Mouse (Mus musculus) kidney, embryonic 15.5 days (tissue): ENCODE results near the gene Slc37a1. TPM values are rescaled to one million over a fixed set of nuclear protein-coding genes. Genes with fewer than 3 reads are reported as not detected.

Source experiments
- ATAC-seq: fragments of 200-750 bp; cut with Nextera tagmentation; replicated peaks from 2 replicates; pipeline ENCODE4 v1.8.0; 2017; ENCODE audit warnings: moderate TSS enrichment; ENCODE audit not compliant: low FRiP score
- H3K27ac ChIP-seq: fragments of 300-500 bp; sonication (generic); 2 replicates; pipeline ENCODE4 v1.5.1; 2015; ENCODE audit warnings: mild to moderate bottlenecking, inconsistent platforms
- H3K27me3 ChIP-seq: fragments of 300-500 bp; sonication (generic); 2 replicates; pipeline ENCODE4 v1.6.1; 2015; ENCODE audit warnings: inconsistent platforms
- H3K36me3 ChIP-seq: fragments of 300-500 bp; sonication (generic); 2 replicates; pipeline ENCODE4 v1.6.1; 2015; ENCODE audit warnings: inconsistent platforms
- H3K4me1 ChIP-seq: fragments of 300-500 bp; sonication (generic); 2 replicates; pipeline ENCODE4 v1.6.1; 2015; ENCODE audit warnings: inconsistent platforms
- H3K4me2 ChIP-seq: fragments of 300-500 bp; sonication (generic); 2 replicates; pipeline ENCODE4 v1.6.1; 2015; ENCODE audit warnings: moderate library complexity, mild to moderate bottlenecking, inconsistent platforms
- H3K4me3 ChIP-seq: fragments of 300-500 bp; sonication (generic); replicated peaks from 2 replicates; pipeline ENCODE4 v1.5.1; 2015; ENCODE audit warnings: mild to moderate bottlenecking, inconsistent platforms
- H3K9ac ChIP-seq: fragments of 300-500 bp; sonication (generic); 2 replicates; pipeline ENCODE4 v1.6.1; 2015; ENCODE audit warnings: mild to moderate bottlenecking, inconsistent platforms
- H3K9me3 ChIP-seq: fragments of 300-500 bp; sonication (generic); replicated peaks from 2 replicates; pipeline ENCODE4 v1.6.1; 2016; ENCODE audit warnings: inconsistent platforms
- WGBS: fragments of 180-500 bp; shearing (Covaris S2); methylation state at CpG from one replicate; pipeline ENCODE4 v1.1.7; 2015; ENCODE audit warnings: mixed read lengths; 5-methylcytosine and 5-hydroxymethylcytosine counted together
- polyA plus RNA-seq: library from polyadenylated mRNA; unstranded; fragments of >200 nt; fragmentation: Nextera tagmentation; extraction: Ambion mirVana; gene quantifications from 2 replicates; pipeline ENCODE4 v1.2.1, GENCODE M21; 2015

Slc37a1 gene
- polyA plus RNA-seq, 1 experiment from 2014 or later = 3.0 TPM

DNA sequence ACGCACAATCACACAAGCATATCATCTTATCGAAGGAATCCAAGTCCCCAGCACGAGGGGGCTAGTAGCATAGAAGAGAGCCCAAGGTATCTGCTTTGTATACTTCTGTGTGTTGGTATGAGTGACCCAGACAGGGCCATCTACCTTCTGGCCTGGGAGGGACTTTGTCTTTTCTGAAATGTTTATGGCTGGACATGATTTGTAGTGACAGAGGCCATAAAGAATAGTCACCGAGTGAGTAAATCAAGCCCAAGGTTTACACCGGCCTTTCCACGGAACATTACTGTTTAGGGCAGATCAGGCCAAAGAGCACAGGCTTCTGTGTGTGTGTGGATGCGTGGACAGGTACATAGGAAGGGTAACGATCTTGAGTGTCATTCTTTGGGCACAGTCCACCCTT lies 93.3 kb downstream of the Slc37a1 start:
- H3K36me3 ChIP-seq = no peaks in the 10 kb centered on the region
- H3K27ac ChIP-seq = no peak overlapping the region
- H3K27me3 ChIP-seq = peaks cover 34% of the 10 kb centered on the region
- WGBS = 22% methylated on average over 8 of the region's 8 CpGs
- no peak for ATAC-seq
- H3K9me3 ChIP-seq = no peaks in the 10 kb centered on the region
- H3K4me3 ChIP-seq = no peak overlapping the region
- no peak overlapping the region for H3K4me2 ChIP-seq
- no peak overlapping the region for H3K9ac ChIP-seq
- H3K4me1 ChIP-seq = peaks cover 31% of the 10 kb centered on the region

GRCm38 (mm10) chr17:31383320-31383719 lies 96.7 kb downstream of the Slc37a1 start:
- Histone ChIP-seq H3K27me3 (peaks cover 26% of the 10 kb centered on the region), H3K36me3 (no peaks in the 10 kb centered on the region), H3K27ac (no peak overlapping the region), H3K4me3 (no peak overlapping the region), H3K4me1 (peaks cover 58% of the 10 kb centered on the region), H3K9me3 (no peaks in the 10 kb centered on the region), H3K9ac (no peak overlapping the region), H3K4me2 (no peak overlapping the region)
- no peak for ATAC-seq
- WGBS = 67% methylated on average over 6 of the region's 6 CpGs

DNA sequence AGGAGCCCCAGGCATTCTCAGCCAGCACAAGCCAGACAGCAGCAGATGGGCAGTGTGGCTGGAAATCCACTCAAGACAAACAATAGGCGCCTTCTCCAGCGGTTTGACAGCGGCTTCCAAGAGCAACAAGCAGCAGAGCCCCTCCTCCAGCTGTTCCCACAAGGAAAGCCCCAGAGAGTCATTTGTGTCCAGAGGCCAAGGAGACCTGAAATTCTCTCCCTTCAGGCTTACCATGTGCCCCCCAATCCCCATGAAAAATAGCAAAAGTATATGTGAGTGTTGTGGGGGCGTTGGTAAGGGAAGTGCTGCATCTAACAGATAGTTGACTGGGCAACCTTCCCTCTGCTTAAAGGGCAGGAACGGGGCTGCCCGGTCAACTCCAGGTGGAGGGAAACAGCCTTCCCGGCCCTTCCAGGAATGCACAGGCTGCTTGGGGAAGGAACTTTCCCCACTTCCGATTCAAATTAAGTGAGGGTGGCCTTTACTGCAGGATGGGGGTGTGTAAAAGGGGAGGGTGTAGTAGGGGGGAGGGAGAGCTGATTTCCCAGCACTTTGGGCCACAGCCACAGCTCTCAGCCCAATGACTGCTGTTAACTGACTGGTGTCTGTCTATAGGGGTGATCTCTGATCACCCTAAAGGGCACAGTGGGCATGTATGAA lies 98.5 kb downstream of the Slc37a1 start:
- H3K4me3 ChIP-seq = no peak overlapping the region
- peak overlapping the region; percentile 96 for H3K4me2 ChIP-seq
- H3K27ac ChIP-seq = peak overlapping the region; percentile 80
- peaks cover 24% of the 10 kb centered on the region for H3K27me3 ChIP-seq
- H3K9me3 ChIP-seq = no peaks in the 10 kb centered on the region
- H3K9ac ChIP-seq = no peak overlapping the region; the same call in 1 of the 2 replicates
- peaks cover 60% of the 10 kb centered on the region for H3K4me1 ChIP-seq
- WGBS = 5% methylated on average over 8 of the region's 8 CpGs
- no peaks in the 10 kb centered on the region for H3K36me3 ChIP-seq
- ATAC-seq = peak; percentile 36

DNA sequence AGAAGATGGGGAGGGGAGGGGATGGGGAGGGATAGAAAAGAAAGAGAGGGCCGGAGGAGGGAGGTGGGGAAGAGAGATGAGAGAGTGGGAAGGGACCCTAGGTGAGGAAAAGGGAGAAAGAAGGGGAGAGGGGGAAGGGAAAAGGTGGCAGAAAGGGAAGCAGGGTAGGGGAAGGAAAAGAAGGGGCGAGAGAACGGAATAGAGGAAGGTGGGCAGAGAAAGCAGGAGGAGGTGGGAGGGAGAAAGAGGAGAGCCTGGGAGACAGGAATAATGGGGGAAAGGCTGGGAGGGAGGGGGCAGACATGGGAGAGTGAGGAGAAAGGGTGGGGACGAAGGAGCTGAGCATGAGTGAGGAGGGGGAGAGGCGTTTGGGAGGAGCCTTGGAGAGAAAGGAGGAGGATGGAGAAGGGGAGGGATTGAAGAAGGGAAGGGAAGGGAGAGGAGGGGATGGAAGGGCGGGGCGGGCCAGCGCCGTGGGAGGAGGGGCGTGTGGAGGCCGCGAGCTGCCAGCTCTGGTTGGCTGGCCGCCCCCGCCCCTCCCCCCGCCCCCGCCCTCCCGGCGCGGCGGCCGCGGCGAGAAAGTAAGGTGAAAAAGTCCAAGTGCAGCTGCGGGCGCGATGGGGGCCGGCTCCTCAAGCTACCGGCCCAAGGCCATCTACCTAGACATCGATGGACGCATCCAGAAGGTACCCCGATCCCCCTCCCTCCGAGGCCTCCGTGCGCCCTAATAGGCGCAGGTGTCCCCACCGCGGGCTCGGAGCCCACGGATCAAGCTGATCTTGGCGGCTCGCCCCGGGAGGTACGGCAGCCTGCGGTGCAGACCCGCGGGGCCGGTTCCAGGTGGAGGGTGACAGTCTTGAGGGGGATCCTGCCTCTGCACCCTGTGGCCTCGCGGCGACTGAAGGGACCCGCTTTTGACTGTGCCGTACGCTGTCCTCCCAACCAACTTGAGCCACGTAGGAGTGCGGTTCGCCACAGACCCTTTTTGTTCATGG lies 99.4 kb downstream of the Slc37a1 start, which contains the start of gene Pde9a:
Gene Pde9a (plus strand): TSS at position 540 of the 995 bp plus-strand sequence.
- Histone ChIP-seq H3K36me3 (no peaks in the 10 kb centered on the region), H3K27me3 (peaks cover 24% of the 10 kb centered on the region), H3K27ac (peak within 1 kb of the TSS; percentile 80), H3K4me1 (peaks cover 58% of the 10 kb centered on the region), H3K4me2 (peak within 1 kb of the TSS; percentile 96), H3K4me3 (peak within 1 kb of the TSS; percentile 82), H3K9ac (peak within 1 kb of the TSS; percentile 79), H3K9me3 (no peaks in the 10 kb centered on the region)
- peak; percentile 78 for ATAC-seq
- under 1% methylated on average over 53 of the region's 56 CpGs for WGBS

DNA sequence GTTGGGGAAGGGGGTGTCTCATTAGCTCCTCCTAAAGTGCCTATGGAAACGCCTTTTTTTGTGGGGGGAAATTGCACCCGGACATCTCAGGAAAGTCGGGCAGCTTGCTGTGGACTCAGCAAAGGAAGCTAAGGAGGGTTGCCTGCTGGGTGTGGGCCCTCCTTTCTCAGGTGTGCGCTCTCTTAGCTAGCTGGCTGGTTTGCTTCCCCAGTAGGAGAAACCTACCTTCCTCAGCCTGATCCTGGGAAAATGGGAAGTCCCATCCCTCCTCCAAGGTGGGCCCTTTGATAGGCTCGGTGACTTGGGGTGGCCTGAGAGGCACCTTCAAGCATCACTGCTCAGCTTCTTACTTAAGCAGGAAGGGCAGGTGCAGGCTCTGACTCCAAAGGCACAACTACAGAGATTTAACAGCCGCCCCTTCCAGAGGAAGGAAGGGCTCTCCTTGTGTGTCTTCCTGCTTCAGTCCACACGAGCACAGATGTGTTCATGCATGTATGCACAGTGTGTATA lies 100.2 kb downstream of the Slc37a1 start:
- Histone ChIP-seq H3K27ac (peak overlapping the region; percentile 75), H3K4me1 (peaks cover 58% of the 10 kb centered on the region), H3K4me3 (peak overlapping the region; percentile 82), H3K36me3 (no peaks in the 10 kb centered on the region), H3K9me3 (no peaks in the 10 kb centered on the region), H3K27me3 (peaks cover 20% of the 10 kb centered on the region), H3K4me2 (peak overlapping the region; percentile 96), H3K9ac (peak overlapping the region; percentile 79)
- 9% methylated on average over 7 of the region's 7 CpGs for WGBS
- 0 out of 2 replicates have a peak, but pooled peaks have one; percentile 17 for ATAC-seq

DNA sequence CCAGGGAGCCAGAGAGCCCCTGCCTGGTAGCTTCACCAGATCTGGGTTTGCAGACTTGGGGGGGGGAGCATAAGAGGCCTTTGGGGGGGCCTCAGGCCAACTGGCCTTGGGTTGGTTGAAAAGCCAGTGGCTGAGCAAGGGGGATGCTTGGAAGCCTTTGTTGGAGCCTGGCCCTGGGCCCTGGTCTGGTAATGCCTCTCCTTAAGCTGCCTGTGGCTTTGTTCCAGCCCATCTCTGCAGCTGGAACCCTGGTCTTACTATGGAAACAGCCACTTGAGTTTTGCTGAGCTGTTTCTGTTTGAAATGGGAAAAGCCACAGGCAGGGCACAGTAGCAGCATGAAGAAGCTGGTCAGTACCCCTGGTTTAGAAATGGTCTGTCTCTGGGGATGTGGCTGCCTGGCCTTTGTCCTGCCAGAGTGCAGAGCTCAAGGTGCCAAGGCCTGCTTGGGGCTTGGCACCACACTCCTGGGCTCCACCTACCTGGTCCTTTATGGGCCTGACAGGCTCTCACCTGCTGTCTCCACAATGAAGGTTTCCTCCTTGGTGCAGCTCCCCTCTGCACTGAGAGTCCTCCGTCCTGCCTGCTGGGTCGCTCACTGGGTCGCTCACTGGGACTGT lies 102.9 kb downstream of the Slc37a1 start:
- peaks cover 57% of the 10 kb centered on the region for H3K4me1 ChIP-seq
- H3K27ac ChIP-seq = no peak overlapping the region
- no peak overlapping the region for H3K4me2 ChIP-seq
- H3K36me3 ChIP-seq = no peaks in the 10 kb centered on the region
- peaks cover 6% of the 10 kb centered on the region; the same call in 1 of the 2 replicates for H3K27me3 ChIP-seq
- 89% methylated on average over 3 of the region's 3 CpGs for WGBS
- no peak overlapping the region for H3K4me3 ChIP-seq
- no peaks in the 10 kb centered on the region for H3K9me3 ChIP-seq
- no peak for ATAC-seq
- no peak overlapping the region for H3K9ac ChIP-seq

DNA sequence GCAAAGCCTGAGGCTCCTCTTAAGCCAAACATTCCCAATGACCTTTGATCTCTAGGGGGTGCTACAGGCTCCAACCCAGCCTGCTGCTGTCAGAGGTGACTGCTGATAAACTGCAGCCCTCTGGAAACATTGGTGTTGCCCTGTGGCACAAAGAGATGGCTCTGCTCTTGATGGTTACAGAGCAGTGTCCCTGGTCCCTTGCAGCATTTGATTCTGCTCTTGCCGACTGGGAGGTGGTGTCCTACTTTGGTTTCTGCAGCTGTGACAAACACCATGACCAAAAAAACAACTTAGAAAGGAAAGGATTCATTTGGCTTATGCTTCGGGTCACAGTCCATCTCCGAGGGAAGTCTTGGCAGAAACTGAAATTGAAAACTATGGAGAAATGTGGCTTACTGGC lies 104.9 kb downstream of the Slc37a1 start:
- H3K4me3 ChIP-seq = no peak overlapping the region
- no peak for ATAC-seq
- H3K27ac ChIP-seq = no peak overlapping the region
- 50% methylated on average over 3 of the region's 3 CpGs for WGBS
- peaks cover 6% of the 10 kb centered on the region; the same call in 1 of the 2 replicates for H3K27me3 ChIP-seq
- no peak overlapping the region for H3K9ac ChIP-seq
- no peaks in the 10 kb centered on the region for H3K36me3 ChIP-seq
- H3K4me1 ChIP-seq = peaks cover 39% of the 10 kb centered on the region
- H3K9me3 ChIP-seq = no peaks in the 10 kb centered on the region
- H3K4me2 ChIP-seq = no peak overlapping the region

GRCm38 (mm10) chr17:31392041-31392440 lies 105.4 kb downstream of the Slc37a1 start:
- ATAC-seq = no peak
- Histone ChIP-seq H3K36me3 (no peaks in the 10 kb centered on the region), H3K4me2 (no peak overlapping the region), H3K4me1 (peaks cover 34% of the 10 kb centered on the region), H3K9me3 (no peaks in the 10 kb centered on the region), H3K9ac (no peak overlapping the region), H3K27me3 (peaks cover 6% of the 10 kb centered on the region; the same call in 1 of the 2 replicates), H3K4me3 (no peak overlapping the region), H3K27ac (no peak overlapping the region)
- WGBS = 84% methylated on average over 5 of the region's 5 CpGs

DNA sequence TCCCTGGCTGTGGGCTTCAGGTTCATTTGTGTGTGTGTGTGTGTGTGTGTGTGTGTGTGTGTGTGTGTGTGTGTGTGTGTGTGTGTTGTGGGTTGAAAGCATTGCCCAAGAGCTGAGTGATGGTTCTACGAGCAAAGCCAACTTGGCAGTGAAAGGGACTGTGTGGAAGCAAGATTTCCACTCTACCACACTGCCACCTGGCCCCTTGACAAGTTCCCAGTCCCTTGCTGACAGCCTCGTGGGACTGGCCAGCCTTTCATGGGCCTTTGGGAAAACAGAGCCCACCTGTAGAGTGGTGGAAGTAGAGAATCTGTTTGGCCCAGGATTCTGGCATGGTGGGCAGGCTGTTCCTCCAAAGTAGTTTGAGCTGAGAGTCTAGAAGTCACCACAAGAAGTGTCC lies 107.2 kb downstream of the Slc37a1 start:
- peaks cover 18% of the 10 kb centered on the region for H3K4me1 ChIP-seq
- no peak overlapping the region for H3K4me3 ChIP-seq
- no peak overlapping the region for H3K27ac ChIP-seq
- H3K27me3 ChIP-seq = no peaks in the 10 kb centered on the region
- H3K4me2 ChIP-seq = no peak overlapping the region
- H3K9ac ChIP-seq = no peak overlapping the region
- no peaks in the 10 kb centered on the region for H3K9me3 ChIP-seq
- no peak for ATAC-seq
- H3K36me3 ChIP-seq = no peaks in the 10 kb centered on the region
- 87% methylated on average over 2 of the region's 2 CpGs for WGBS

- Histone ChIP-seq H3K4me1 (peaks cover 15% of the 10 kb centered on the region), H3K9me3 (no peaks in the 10 kb centered on the region), H3K9ac (no peak overlapping the region), H3K27ac (no peak overlapping the region), H3K4me2 (no peak overlapping the region), H3K27me3 (no peaks in the 10 kb centered on the region), H3K36me3 (peaks cover 8% of the 10 kb centered on the region), H3K4me3 (no peak overlapping the region)
- 89% methylated on average over 6 of the region's 6 CpGs for WGBS
- ATAC-seq = no peak
These were observed 113.7 kb downstream of the Slc37a1 start for GRCm38 (mm10) chr17:31400294-31400693.
